Mouse (Mus musculus) retina, adult 2 months (tissue): Measurements from ENCODE around the gene Tjp1.

ENCODE experiments used
- DNase-seq: peaks from one replicate; pipeline ENCODE4 v3.0.0-alpha.2; 2012; ENCODE audit warnings: low read depth, low spot score

Tjp1 gene

DNA sequence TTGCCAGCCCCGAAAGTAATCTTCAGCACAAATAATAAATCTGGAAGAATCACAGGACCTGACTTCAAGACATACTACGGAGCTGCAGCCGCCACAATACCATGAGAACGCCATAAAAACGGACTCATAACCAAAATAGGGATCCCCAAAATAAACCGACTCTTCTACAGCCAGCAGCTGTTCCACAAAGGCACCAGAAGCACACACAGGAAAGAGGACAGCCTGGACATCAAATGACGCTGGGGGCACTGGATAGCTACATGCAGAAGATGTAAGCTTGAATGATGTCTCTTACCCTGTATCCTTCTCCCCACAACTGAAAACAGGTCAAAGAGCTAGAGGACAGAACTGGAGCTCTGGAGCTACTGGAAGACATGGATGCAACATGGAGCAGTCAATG lies 138.0 kb downstream of the Tjp1 start:
- DNase-seq = no peak

DNA sequence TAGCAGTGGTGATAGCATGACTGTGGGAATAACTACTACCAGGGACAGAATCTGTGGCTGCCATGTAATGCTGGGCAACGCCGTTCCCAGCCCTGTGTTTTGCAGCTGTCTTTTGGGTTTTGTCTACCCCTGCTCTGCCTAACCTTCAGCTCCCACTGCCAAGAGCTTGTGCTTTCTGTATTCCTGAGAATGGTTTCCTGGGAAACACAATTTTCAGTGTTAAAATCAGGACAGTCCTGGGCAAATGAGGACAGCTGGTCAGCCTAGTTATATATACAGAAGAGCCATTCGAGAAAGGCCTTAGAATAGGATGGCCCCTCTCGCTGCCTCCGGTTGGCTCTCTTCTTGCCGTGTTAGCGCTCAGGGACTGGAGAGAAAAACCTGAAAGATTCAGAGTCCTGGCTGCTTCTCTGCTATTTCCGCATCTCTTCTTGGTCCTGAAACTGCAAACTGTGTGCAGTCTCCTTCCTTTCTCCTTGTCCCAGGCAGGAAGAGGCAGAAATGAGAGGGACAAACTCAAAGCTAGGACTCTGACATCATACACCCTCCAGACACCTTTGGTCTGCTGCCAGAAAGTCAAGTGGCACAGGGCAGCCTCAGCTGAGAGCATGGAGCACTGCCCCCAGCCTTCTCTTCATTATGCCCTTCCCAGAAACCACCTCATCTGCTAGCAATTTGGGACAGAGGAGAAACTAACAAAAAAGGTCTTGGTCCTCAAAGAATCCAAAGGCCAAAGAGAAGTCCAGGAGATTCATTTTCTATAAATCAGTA lies 139.2 kb downstream of the Tjp1 start:
- DNase-seq = no peak

DNA sequence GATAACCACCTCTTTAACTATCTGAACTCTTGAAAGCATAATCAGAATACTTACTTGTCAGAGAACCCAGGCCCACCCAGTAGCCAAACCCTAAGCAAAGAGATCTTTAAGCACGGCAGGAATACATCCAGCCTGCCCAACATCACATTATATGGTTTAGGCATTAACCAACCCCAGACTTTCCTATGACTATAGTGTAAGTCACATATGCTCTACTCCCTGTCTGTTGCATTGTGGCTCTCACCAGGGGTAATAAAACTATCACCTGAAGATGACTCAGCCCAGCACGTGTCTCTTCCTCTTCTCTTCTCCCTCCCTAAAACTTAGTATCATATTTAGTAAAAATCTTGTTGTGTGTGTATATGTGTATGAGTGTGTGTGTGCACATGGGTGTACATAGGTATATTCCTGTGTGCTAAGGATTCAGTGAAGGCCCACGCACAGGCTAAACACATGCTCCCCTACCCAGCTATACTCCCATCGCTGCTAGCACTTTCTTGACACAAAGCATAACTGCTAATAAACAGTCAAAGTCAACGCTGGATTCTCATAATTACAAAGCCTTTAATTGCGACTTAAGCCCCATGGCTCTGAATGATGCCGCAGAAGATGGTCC lies 139.9 kb downstream of the Tjp1 start:
- DNase-seq = no peak

DNA sequence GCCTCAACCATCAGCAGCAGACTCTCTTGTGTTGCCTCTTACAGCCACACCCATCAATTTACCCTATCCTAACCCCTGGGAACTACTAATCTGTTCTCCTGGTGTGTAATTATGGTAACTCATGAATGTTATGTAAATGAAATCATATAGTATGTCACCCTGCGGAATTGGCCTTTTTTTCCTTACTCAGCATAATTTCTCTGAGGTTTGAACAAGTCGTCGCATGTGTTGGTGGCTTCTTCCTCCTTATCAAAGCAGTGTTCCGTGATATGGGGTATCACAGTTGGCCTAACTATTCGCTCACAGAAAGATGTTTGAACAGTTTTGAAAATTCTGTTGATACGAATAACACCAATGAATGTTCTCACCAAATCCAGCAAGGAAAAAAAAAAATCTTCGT lies 142.8 kb downstream of the Tjp1 start:
- no peak for DNase-seq

DNA sequence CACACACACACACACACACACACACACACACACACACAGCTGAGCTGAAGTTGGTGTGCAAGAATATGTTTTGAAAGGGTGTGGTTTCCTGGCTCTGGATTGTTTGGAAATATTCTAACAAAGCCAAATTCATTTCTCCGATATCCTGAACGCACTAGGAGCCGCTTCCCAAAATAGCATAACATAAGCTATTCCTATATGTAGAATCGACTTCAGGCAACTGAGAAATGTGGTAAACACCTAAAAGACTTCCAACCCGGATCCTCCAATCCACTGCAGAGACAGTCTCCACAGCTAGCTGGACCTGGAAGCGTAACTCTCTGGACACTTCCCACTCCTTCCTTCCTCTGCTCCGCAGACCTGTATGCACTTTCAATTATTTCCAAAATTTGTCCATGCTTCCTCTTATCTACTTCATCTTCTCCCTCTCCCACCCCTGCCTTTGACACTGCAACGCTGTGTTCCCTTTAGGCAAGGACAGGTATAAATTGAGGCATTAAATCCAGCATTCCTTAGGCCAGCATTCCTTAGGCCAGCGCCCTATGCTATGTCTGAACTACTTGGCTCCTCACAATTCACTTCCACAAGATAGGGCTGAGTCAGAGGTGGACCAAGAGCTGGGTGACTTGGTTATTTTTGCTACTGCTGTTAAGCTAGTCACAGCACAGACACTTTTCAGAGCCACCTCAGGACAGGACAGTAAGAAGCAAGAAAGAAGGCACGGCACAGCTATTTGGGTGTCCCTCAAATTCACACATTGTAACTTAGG lies 144.9 kb downstream of the Tjp1 start:
- DNase-seq = no peak

DNA sequence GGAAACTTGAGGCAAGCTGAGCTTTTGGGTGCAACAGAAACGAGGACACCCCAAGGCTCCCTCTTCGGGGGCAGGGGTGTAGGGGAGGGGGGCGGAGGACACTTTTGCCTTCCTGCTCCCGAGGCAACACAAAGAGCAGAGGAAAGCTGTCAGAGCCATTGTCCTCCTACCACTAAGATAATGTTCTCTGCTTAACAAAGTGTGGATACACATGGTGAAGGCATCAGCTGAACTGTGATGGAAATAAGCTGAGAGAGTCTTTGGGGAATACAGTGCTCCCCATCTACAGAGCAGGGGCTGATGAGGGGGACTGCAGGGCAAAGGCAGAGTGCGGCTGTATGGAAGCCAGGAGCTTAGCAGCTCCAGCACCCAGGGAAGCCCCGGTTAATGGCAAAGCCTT lies 145.7 kb downstream of the Tjp1 start:
- no peak for DNase-seq

DNA sequence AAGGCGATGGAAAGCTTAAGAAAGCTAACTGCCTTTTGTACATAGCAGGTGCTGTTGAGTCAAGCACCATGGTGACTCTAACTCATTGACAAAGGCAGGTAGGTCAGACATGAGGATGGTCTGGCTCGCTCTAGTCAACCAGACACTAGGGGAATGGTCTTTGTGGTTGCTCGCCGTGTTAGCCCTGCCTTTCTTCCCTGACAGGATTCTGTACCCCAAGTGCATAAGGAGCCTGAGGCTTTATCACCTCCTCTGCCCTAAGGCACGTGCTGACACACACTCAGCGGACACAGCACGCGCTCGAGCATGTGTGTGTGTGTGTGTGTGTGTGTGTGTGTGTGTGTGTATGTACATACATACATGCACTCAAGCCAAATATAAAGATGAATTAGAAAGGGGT lies 146.9 kb downstream of the Tjp1 start:
- DNase-seq = no peak

DNA sequence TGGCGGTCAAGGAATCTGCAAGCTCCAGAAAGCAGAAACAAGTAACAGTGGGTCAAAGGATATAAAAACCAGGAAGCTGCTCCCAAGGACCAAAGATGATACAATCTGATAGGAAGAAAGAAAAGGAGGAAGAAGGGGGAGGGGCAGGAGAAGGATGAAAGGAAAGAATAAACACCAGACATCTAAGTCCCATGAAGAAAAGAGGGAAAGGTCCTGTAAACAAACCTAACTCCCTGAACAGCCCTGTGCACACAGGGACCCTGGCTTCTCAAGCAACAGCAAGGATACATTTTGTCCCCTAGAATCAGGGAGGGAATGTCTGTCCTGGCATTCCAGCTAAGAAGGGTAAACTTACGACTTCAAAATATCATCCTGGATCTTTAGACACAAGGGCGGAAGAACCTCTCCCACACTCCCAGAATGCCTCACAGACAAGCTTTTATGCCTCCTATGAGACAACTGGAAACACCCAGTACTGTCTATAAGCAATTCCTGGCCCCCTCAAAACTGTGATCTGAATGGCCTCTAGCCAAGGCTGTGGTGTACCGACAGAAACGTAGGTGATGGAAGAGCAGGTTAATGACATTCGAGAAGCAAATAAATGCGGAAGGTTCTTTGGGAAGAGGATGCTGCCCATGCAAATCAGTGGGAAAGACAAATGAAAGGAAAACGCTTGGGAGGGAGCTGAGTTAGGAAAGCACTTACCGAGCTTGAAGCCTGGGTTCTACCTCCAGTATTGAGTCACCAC lies 148.6 kb downstream of the Tjp1 start:
- no peak for DNase-seq

DNA sequence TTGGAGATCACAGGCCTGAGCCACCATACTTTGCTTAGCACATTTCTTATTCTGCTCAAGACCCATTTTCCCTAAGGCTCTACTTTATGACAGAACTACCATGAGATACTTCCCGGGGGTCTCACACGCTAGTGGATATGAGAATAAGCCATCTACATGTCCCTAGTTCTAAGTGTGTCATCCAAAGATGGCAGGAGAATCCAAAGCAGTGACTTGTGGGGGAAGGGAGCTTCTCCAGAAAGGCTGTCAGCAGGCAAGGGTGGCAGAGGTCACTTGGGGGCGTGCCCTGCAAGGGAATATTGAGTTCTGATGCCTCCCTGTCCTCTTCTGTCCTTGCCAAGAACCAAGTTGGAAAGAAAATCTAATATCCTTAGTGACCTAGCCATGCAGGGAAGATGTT lies 150.1 kb downstream of the Tjp1 start:
- no peak for DNase-seq

DNA sequence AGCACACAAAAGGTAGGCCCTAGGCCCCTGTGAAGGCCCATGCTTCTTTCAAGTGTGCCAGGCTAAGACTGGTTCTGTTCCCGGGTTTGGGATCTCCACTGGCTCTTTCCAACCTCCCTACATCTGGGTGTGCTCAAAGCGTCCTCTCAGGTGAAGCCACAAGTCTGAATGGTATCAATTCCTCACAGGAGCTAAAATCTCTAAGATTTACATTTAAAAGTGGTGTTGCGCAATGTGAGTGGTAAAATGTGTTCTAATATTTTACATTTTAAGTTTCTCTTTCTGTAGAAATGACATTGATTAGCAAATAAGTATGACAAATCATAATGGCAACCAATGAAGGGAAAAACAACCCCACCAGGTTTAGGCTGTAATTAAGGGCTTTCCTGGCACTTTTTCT lies 152.0 kb downstream of the Tjp1 start:
- no peak for DNase-seq

DNA sequence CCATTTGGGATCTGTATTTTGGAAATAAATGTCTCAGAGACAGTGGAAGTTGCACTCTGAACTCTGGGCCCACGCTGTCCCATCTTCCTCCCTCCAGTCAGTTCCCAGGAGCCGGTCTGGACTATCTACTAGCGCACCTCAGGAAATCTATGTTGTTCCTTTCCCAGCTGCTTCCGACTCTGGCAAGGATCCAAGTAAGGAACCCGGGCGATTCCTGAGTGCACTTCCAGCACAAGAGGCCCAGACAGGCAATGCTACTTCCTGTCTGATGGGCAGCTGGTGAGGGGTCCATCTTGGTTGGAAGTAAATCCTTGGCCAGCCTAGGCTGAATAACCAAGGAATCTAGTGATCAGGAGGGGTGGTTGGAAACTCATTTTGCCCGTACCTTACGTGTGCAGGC lies 152.4 kb downstream of the Tjp1 start:
- no peak for DNase-seq

DNA sequence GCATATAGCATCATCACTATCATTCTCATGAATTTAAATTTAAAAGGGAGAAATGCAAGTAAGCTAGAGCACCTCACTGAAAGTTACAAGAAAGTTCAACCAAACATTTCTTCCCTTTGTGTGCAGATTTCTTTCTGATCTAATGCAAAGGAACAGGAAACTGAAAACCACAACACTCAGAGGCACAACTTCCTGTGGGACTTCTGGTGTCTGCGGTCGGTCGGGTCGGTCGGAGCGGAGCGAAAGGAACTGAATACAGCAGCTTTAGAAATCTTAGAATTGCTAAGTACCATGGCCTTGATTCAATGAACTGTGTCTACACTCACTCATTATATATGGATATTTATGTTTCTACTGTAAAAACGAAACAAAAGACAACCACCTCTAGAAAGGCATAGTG lies 154.2 kb downstream of the Tjp1 start:
- DNase-seq = no peak

DNA sequence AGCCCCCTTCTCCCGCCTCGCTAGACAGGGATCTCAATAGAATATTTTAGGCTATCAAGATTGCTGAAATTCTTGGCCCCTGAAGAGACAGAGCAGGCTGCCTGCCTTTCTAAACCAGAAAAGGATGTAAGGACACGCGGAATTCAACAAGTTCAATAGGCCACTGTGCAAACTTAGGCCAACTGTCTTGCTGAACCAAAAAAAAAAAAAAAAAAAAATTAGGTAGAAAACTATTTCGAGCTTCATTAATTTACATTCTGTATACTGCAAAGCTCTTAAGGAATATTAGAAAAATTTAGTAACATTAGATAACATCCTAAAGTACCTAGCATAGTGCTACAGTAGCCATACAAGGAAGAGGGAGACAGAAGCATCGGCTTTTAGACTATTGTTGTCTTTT lies 155.8 kb downstream of the Tjp1 start:
- DNase-seq = no peak

DNA sequence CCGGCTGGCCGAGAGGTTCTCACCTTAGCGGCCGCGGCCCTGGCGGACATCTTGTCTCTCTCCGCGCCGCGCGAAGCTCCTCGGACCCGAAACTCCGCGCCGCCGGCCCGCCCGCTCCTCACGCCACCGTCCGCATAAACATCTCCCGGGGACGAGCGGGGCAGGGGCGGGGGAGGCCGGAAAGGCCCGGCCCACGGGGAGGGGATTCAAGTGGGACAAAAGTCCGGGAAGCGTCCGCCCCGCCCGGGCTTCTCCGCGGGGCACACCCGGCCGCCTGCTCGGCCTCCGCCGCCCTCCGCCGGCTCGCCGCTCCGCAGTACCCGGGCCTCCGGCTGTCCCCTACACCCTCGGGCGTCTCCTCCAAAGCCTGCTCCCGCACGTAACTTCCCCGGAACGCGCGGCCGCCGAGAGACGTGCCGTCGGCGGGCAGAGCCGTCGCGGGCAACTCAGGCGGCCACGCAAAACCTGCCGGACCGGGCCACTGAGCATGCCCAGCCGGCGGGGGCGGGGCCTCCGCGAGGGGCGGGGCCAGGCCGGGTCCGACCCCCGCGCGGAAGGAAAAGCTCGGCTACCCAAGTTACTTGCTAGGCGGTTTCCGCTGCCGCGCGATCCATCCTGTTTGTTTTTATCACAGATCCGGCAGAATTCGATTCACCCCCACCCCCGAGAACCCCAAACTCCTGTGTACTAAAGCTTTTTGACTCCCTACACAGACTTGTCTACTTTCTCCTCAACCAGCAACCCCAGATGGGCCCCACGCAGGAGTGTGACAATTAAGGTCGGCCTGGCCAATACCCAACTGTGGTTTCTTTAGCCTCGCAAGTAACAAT lies 156.6 kb downstream of the Tjp1 start:
- peak; percentile 68 for DNase-seq

DNA sequence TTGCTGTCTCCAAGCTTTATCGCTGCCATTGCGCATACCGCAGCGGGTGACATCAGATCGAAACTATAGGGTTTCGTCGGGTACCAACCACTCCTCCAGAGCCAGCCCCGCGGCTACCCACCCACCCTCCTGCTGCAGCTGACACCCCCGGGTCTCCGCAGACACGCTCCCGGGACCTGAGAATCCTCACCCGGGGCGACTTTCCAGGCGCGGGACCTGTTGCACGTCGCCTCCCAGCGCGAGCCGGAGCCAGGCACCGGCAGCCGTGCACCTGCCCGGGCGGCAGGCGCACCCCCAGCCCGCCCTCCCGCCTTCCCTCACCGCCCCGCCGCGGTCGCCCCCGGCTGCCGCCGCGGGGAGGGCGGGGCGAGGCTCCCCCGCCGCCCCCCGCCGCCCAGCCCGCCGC lies 157.2 kb downstream of the Tjp1 start:
- no peak for DNase-seq

DNA sequence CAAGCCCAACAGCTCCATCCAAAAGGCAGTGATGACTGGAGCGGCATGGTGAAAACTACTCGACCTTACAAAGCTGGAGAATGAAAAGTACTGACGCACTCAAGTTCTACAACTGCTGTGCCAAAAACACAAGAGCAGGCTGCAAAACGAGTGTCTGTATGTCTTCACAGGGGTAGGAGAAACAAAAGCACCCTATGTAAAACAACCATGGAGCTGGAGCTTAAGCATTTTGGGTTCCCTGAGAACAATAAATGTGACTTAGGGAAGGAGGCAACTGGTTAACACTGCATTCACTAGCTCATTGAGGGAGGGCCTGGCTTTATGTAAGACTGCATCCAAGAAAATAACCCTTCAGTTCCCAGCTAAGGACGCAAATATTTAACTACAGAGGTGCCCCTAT lies 158.5 kb downstream of the Tjp1 start:
- no peak for DNase-seq

DNA sequence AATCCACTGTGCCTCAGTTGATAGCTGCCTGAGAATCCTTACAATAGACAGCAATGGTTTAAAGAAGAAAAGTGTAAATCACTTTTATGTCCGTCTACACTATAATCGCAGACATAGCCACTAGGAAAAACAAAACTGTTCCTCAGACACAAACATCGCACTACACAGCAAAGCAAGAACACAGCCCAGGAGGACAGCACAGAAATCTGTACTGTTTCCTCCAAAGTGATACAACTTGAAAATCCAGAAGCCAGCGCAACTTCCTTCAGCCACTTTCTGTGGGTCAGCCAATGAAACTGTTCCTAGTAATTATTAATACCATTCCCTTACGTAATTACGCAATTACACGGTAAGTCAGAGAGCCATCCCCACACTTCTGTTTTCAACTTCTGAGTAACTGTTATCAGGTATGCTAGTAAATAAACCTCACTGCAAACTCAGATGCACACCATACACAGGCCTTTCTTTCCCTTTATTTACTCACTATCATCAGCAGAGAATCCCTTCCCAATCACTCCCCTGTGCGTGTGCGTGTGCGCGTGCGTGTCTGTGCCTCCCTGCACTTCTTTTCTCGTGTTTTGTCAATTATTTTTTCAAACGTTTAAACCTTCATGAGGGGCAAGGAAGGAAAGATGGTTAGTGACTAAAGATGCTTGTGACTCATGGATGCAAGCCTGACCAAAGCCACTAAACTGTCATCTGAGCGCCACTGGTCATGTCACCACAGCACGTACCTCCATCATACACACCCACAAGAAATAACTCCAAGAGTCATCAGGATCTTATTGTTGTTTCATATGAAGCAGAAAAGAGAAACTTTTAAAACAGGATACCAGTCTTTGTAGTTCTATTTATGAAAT lies 160.0 kb downstream of the Tjp1 start:
- no peak for DNase-seq

DNA sequence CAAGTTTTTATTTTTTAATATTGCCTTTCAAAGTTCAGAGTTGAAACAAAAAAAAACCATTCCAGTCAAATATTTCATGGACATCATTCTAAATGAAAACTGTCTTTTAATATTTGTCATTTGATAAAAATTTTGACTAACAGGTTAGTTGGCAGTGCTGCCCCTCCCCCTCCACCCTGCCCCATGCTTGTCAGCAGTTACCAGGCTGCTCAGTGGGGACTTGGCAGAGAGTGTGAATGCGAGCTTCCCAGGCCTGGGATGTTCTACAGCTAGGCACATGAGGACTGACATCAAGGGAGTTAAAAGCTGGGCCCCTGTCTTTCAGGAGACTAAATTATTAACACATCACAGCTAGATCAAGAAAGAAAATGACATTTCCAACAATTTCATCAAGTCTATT lies 161.4 kb downstream of the Tjp1 start:
- no peak for DNase-seq

DNA sequence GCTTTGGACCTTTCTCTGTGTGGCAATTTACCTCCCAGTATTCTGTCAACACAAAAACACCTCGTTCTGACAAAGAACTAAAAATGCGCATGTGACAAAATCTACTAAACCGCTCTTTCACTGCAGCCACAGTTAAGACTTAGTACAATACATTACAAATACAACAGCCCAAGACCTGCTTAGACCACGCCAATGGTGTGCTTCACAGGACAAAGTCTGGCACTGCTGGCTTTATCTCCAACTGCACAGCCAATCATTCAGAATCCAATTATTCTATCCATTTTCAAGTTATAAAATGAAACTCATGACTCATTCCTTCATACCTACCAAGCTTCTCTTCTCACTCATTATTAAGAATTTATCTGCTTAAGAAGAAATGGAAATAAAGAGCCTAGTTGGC lies 162.0 kb downstream of the Tjp1 start:
- DNase-seq = no peak

DNA sequence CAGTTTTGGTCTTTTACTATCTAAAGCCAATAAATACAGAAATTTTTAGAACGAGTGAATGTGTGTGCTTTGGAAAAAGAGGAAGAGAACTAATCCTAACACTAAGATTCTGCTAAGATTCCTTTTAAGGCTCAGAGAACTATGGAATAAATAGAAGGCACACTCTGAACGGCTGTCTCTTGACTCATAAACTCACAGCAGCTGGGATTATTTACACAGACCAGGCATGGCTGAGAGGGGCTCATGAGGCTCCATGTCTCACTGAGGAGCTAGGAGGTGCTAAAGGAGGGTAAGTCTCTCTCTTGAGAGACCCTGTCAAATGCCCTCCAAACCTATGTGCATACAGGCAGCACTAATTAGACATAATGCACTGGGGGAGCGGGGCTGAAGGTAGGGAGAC lies 167.3 kb downstream of the Tjp1 start:
- DNase-seq = no peak
